Mouse (Mus musculus) liver, adult 2 months (tissue): Measurements from ENCODE around the gene Urad.

ENCODE experiments used
- CTCF ChIP-seq: fragments of 200-500 bp; IDR thresholded peaks from 2 replicates; pipeline ENCODE4 v1.5.1; 2011; ENCODE audit warnings: low read depth, low read length, control low read depth
- POLR2A ChIP-seq: fragments of 200-500 bp; IDR thresholded peaks from 2 replicates; pipeline ENCODE4 v1.6.1; 2011; ENCODE audit warnings: low read length, control low read depth; ENCODE audit not compliant: insufficient read depth; ENCODE audit errors: extremely low read depth

GRCm38 (mm10) chr5:147358481-147358880 lies 36.2 kb upstream of the Urad start:
- TF ChIP-seq CTCF (no peak), POLR2A (no peak)
